Mouse (Mus musculus): ENCODE data around the gene Gm28374. TPM values are rescaled to one million over a fixed set of nuclear protein-coding genes. Genes with fewer than 3 reads are reported as not detected.

Gm28374 gene
- total RNA-seq (2023): not detected

DNA sequence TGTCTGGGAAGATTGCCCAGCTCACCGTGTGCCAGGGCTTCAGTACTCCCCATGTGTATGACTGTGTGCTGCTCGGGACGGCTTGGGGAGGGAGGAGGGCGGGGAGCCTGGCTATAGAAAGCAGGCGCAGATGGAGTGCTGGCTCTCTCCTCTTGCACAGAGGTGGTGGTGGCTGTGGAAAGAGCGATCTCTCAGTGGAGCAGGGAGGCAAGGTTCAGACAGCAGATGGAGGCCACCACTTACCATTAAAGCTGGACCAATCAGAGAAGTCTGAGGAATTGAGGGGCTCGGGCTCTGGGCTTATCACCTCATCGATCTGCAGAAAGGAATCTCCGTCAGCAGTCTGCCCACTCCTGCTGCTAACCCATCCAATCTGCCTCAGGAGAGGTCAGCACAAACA lies at the start of gene Gm28374:
Gene Gm28374, minus strand, starts transcription at position 101 of the 400 bp plus-strand sequence.

DNA sequence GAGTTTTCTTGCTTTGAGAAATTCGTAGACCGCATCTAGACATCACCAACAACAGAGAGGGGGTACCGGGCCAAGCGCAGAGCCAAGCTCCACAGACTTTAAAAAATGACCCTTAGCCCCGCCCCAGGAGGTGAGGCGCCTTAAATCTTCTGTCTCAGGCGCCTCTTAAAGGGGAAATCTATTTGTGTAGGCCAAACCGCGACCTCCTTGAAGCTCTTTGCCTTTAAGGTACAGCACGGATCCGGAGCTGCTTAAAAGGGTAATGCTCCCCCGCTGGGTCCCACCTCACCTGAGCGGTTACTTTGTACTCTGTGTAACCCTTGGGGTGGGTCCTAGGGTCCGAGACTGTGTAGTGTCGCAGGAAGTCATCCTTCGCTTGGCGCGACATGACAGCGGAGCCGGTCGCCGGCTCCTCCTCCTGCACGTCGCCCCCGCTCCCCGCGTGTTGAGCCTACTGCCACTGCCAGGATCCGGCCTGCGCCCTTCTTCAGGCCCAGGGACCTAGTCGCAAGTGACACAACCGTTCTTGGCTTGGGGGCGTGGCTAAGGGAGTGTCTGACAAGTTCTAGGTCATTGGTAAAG lies 45.8 kb upstream of the Gm28374 start, which contains the start of gene Snx15:
Gene Snx15, minus strand, starts transcription at position 545 of the 582 bp plus-strand sequence.

DNA sequence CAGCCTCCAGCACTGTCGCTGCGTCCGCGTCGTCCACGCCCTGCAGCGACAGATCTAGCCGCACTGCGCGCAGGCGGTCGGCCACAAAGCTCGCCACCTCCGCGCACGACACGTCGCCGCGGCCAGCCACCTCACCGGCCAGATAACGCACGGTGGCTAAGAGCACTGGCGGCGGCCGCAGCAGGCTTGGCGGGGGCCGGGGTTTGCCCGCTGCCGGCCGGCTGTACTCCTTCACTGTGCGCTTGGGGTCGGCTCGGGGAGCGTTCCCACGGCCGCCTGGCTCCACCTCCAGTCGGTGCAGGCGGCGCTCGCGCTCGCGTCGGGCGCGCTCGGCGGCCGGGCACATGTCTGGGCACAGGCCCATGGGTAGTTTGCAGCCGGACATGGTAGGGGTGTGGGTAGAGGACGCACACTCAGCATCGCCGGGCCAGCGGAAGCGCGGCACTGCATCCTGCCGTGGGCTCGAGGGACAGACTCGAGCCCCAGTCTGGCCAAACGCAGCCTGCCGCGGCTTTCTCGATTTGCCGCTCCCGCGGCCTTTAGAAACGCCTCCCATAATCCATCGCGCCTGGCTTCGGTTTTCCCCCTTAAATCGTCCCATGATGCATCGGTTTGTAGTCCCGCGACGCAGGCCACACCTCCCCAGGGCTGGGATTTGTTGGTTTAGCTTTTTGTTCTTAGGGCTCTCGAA lies 36.1 kb upstream of the Gm28374 start, which contains the start of gene Sac3d1:
Gene Sac3d1, minus strand, starts transcription at position 665 of the 691 bp plus-strand sequence.

DNA sequence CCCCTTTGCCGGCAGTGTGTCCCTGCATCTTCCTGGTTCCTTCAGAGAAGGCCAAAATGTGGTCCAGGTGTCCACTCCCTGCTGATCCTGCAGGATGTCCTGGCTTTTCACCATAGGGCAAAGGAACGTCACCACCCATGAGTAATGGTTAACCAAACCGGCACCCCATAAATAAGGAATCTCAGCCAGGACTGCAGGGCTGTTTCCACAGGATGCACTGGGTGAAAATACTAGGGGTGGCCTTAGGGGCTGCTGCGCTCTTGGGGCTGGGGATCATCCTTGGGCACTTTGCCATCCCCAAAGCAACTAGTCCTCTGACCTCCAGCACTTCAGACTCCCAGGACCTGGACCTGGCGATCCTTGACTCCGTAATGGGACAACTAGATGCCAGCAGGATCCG lies 23.5 kb upstream of the Gm28374 start, which contains the start of gene Naaladl1:
Gene Naaladl1, plus strand, starts transcription at position 197 of the 400 bp plus-strand sequence.

DNA sequence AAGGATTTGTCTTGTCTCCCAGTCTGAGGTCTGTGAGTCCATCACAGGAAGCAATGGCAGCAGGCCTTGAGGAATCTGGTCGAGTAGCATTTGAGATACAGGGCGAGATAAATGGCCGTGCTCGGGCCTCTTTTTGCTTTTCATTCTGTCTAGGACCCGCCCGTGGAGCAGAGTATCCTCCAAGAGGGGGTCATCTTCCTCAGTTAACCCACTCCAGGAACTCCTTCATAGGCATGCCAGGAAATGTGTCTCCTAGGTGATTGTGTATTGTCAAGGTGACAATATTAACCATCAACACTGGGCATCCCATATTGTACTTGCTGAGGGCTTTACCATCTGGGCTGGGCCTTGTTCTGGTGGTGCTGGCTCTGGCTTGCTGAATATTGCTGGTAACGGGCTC lies 12.1 kb upstream of the Gm28374 start, which contains the start of gene AC131692.1:
Gene AC131692.1, plus strand, starts transcription at position 301 of the 400 bp plus-strand sequence.

DNA sequence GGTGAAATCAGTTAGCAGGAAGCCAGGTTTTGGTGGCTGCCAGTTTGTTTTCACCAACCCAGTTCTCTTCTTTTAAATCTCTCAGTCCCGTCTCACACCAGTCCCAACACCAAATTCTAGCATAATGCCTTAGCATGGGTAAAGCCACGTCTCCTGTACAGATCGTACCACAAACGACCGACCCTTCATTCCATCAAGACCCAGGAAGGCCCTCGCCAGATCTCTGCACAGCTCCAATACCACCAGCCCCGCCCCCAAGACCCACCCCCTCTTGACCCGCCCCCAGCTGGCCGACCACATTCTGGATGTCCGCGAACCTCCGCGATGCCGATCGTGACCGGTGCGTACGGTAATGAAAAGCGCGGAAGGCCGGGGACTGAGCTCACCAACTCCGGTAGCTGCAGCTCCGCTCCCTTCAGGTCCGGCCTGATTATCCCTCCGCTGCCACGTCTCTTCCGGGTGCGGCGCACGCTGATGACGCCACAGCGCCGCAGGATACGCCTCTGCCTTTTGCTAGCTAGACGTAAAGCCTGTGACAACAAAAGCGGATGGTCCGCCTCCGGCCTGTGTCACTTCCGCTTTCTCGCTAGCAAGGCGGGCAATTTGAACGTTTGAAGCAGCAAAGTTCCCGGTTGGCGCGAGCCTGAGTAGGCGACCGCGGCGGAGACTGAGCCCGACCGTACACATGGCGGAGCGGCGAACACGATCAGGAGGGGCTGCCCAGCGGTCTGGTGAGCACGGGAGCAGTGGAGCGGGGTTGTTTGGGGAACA lies 2.6 kb upstream of the Gm28374 start, which contains the start of the genes Zfpl1 and Cdca5:
Gene Zfpl1, minus strand, starts transcription at position 479 of the 771 bp plus-strand sequence.
Gene Cdca5, plus strand, starts transcription at position 506 of the 771 bp plus-strand sequence.

DNA sequence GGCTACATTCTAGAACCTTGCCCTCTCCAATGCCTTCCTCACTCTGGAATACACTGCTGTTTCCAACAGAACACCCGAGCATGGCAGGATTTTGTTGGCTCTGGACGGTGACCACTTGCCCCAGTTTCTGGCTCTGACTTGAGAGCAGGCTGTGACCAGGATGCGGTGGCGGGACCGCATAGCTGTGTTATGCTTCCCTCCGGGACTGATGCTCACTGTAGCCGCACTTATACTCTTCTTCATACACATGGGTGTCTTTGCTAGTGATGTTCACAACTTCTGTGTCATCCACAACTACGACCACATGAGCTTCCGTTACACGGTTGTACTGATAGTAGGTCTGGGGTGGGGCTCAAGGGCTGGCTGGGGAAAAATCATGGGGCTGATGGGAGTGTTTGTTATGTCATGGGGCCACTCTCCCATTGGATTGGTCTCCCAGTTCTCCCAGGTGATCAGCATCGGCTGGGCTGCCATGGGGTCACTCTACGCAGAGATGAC lies 2.0 kb downstream of the Gm28374 start, which contains the start of gene Tmem262:
Gene Tmem262, plus strand, starts transcription at position 51 of the 498 bp plus-strand sequence.

DNA sequence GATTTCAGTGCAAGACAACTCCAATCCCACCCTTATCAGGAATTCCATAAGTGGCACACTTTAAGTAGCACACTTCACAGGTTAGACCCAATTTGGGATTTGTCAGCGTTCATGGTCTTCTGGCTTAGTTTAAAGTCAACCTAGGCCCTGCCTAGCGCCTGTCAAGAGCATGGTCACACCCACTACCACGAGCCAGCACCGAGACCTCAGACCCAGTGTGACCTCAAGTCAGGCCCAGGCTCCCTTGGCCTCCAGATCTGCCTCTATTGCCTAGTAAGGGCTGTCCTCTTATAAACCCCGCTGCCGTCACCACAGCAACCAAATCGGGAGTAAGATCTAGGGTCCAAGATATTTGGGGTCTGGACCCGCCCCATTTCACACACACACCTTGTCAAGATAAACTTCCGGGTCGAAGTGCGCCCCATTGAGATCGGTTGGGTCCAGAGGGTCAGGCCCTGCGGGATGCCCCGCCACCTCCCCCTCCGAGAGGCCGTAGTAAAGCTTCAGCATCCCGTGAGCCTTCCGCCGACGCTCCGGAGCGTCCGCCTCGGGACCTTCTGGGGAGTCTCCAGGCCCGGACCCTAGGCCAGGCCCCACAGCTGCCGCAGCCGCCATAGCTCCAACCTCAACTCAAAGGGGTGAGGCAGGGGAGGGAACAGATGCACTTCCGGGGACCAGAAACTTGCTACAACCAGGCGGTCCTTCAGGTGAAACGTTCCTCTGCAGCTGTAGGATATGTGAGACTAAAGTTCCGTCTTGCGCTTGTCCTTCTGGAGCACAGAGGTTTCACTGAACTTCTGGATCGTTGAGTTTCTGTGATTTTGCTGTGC lies 5.3 kb downstream of the Gm28374 start, which contains the start of gene Vps51:
Gene Vps51, minus strand, starts transcription at position 668 of the 830 bp plus-strand sequence.

DNA sequence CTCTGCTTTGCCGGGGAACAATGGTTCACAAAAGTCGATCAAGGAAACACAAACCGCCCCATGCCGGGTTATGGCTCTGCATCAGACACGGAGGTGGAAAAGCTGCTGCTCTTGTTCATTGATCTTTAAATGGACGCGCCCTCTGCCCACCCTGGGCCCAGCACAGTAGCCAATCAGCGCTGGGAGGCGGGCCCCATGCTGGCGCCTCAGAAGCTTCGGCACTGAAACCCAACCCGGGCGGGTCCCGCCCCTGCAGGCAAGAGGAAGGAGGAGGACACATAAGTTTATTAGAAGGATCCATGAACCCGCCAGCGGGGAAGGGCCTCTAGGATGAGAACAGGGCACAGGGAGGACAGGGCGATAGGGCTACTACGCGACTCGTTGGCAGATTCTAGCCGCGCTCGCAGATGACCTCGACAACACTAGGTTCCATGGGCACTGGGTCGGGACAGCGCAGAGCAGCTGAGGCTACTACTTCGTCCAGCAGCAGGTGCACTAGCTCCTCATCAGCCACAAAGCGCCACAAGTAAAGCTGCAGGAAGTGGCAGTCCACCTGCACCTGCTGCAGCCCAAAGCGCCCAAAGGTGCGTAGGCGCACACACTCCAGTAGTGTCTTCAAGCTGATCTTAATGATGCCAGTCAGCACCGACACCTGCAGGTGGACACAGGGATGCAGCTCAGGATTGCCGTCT lies 14.2 kb downstream of the Gm28374 start, which contains the start of gene Tm7sf2:
Gene Tm7sf2, minus strand, starts transcription at position 650 of the 692 bp plus-strand sequence.

DNA sequence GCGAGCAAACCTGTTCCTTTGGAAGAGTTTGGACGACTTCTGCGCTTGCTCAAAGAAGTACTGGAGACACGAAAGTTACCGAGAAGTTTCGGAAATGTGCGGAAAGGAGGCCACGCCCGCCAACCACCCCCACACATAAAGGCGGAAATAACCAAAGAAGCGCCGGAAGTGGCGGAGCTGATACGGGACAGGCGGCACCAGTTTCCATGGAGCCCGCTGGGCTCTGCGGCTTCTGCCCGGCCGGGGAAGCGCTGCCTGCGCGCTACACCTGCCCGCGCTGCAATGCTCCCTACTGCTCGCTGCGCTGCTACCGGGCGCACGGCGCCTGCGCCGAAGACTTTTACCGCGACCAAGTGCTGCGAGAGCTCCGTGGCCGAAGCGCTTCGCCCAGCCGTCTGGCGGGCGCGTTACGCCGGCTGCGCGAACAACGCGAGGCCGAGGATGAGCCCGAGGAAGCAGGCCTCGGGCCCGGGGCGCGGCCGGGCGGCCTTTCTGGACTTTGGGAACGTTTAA lies 21.0 kb downstream of the Gm28374 start, which contains the start of gene Znhit2:
Gene Znhit2, plus strand, starts transcription at position 172 of the 513 bp plus-strand sequence.

DNA sequence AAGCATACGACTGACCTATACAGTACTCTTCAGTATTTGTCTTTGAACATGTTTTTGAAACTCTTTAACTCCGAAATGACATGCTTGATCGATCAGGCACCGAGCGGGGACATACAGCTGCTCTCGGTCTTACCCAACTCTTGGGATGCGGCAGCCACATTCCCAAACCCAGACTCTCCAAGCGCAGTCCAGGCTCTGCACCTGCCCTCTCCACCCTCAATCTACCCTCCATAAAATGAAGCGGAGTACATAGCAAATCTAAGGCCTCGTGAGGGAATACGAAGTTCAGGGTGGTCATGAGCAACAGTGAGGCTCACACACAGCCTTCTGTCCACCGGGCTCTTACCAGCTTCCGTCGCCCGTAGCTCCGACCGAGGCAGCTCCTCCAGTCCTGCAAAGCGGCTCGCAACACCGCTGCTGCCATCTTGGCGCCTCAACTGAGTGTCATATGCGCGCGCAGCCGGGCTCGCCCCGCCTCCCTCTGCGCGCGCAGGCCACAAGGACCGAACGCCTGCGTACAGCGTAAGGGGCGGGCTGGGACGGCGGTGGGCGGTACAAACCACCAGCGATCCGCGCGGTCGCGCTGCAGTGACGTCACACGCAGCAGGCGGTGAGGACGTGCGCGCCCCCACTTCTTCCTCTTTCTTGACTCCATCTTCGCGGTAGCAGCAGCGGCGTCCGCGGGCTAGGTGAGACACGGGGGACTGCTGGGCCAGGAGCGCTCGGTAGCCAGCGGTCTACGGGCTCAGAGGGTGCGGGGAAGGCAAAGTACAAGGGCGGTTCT lies 24.6 kb downstream of the Gm28374 start, which contains the start of the genes Mrpl49 and Fau:
Gene Mrpl49, minus strand, starts transcription at position 473 of the 784 bp plus-strand sequence.
Gene Fau, plus strand, starts transcription at position 532 of the 784 bp plus-strand sequence.

DNA sequence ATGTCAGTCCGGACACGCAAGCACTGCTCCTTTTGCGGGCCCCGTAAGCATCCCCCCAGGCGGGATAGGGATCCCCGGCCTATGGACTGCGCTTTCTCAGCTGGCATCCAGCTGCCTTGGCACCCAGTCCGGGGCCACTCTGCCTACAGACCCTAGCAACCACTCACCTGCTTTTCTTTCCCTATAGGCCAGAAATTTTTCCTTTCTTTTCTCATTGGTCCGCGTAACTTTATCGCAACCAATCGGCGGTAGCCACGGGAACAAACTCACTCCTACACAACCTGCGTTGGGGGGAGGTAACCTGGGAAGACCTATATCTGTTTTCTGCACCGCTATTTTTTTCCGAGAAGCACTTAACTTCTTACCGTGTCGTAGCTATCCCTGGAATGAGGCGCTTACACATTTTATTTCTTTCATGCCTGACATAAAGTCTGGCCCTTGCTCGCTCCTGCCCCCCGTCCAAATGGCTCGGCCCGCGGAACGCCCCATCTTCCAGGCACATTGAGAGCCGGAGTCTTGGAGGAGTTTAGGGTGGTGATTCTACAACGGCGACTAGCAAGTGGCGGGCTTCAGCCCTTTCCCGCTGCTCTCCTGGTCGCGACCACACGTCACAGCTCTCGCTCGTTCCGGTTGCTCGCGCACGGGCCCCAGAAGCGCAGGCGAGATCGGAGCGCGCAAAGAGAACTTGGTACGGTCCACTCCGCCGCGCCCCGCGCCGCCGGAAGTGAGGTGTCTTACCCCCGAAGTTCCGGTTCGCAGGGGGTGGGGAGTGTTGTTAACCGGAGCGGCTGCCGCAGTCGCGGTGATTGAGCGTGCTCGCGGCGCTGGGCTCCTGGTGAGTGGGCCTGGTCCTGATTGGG lies 35.5 kb downstream of the Gm28374 start, which contains the start of gene Syvn1:
Gene Syvn1, plus strand, starts transcription at position 283 of the 860 bp plus-strand sequence.

Other genes with a start within 250 kb of the Gm28374 start
- gene Frmd8, start 207.0 kb downstream of the Gm28374 start, total RNA-seq (2023): 127 TPM
- 27.0 TPM for gene Slc25a45, start 204.4 kb downstream of the Gm28374 start, total RNA-seq (2023)
- 2.3 TPM for gene Tigd3, start 188.1 kb downstream of the Gm28374 start, total RNA-seq (2023)
- 116 TPM for gene Dpf2, start 169.2 kb downstream of the Gm28374 start, total RNA-seq (2023)
- gene Cdc42ep2, start 157.4 kb downstream of the Gm28374 start, total RNA-seq (2023): 0.59 TPM
- 53.3 TPM for gene Pola2, start 118.1 kb downstream of the Gm28374 start, total RNA-seq (2023)
- not detected for gene Slc22a20, start 96.1 kb downstream of the Gm28374 start, total RNA-seq (2023)
- gene Capn1, start 66.4 kb downstream of the Gm28374 start, total RNA-seq (2023): 109 TPM
- gene Syvn1, start 35.7 kb downstream of the Gm28374 start, total RNA-seq (2023): 59.7 TPM
- 18.5 TPM for gene Mrpl49, start 24.5 kb downstream of the Gm28374 start, total RNA-seq (2023)
- gene Fau, start 24.4 kb downstream of the Gm28374 start, total RNA-seq (2023): 3,209 TPM
- 10.9 TPM for gene Znhit2, start 21.1 kb downstream of the Gm28374 start, total RNA-seq (2023)
- 17.4 TPM for gene Tm7sf2, start 13.9 kb downstream of the Gm28374 start, total RNA-seq (2023)
- gene Vps51, start 5.0 kb downstream of the Gm28374 start, total RNA-seq (2023): 112 TPM
- not detected for gene Tmem262, start 2.2 kb downstream of the Gm28374 start, total RNA-seq (2023)
- 58.2 TPM for gene Zfpl1, start 2.7 kb upstream of the Gm28374 start, total RNA-seq (2023)
- gene Cdca5, start 2.7 kb upstream of the Gm28374 start, total RNA-seq (2023): 0.91 TPM
- gene AC131692.1, start 12.2 kb upstream of the Gm28374 start, total RNA-seq (2023): not detected
- gene Naaladl1, start 23.5 kb upstream of the Gm28374 start, total RNA-seq (2023): not detected
- 5.0 TPM for gene Sac3d1, start 36.4 kb upstream of the Gm28374 start, total RNA-seq (2023)
- gene Snx15, start 46.0 kb upstream of the Gm28374 start, total RNA-seq (2023): 27.8 TPM
- gene Batf2, start 58.7 kb upstream of the Gm28374 start, total RNA-seq (2023): 0.41 TPM
- gene Arl2, start 59.3 kb upstream of the Gm28374 start, total RNA-seq (2023): 20.1 TPM
- gene Majin, start 102.1 kb upstream of the Gm28374 start, total RNA-seq (2023): not detected
- gene Gpha2, start 144.1 kb upstream of the Gm28374 start, total RNA-seq (2023): not detected
- gene Ppp2r5b, start 153.6 kb upstream of the Gm28374 start, total RNA-seq (2023): 17.5 TPM
- 229 TPM for gene Atg2a, start 159.4 kb upstream of the Gm28374 start, total RNA-seq (2023)
- 37.0 TPM for gene Ehd1, start 194.5 kb upstream of the Gm28374 start, total RNA-seq (2023)
- 4.9 TPM for gene Cdc42bpg, start 224.2 kb upstream of the Gm28374 start, total RNA-seq (2023)